Mouse (Mus musculus) urinary bladder, adult 2 months (tissue): ENCODE data around the gene Adap2. TPM values are rescaled to one million over a fixed set of nuclear protein-coding genes. Genes with fewer than 3 reads are reported as not detected.
A peak's percentile ranks its signal among the peaks of the same experiment; 100 is the strongest.

Experiments used
- DNase-seq: peaks from one replicate; pipeline ENCODE4 v3.0.0; 2022; ENCODE audit warnings: low spot score
- polyA plus RNA-seq: library from polyadenylated mRNA; depleted of rRNA; stranded (reverse); fragments of >200 nt; gene quantifications from 2 replicates; pipeline ENCODE4 v1.2.3, GENCODE M21; 2012; rRNA removed

The Adap2 gene
- polyA plus RNA-seq, 1 experiment, result 6.5 TPM

- DNase-seq, result no peak
Measured at GRCm38 (mm10) chr11:80199316-80199715, 45.4 kb downstream of the Adap2 start.

- no peak for DNase-seq
Measured at GRCm38 (mm10) chr11:80199773-80200172, 45.9 kb downstream of the Adap2 start.

- no peak for DNase-seq
Measured at GRCm38 (mm10) chr11:80200326-80200725, 46.4 kb downstream of the Adap2 start.

- no peak for DNase-seq
Measured at GRCm38 (mm10) chr11:80202296-80202695, 48.4 kb downstream of the Adap2 start.

GRCm38 (mm10) chr11:80204037-80204436 is 50.1 kb downstream of the Adap2 start:
- DNase-seq, result no peak

GRCm38 (mm10) chr11:80204941-80205340 is 51.0 kb downstream of the Adap2 start:
- DNase-seq, result no peak

GRCm38 (mm10) chr11:80208465-80208859 is 54.6 kb downstream of the Adap2 start:
- DNase-seq, result no peak

- DNase-seq, result peak; percentile 96
Measured at GRCm38 (mm10) chr11:80208860-80209800, 55.2 kb downstream of the Adap2 start, which contains the start of gene Rhot1. Rhot1 (plus strand) TSS chr11:80209019.

GRCm38 (mm10) chr11:80210321-80210720 is 56.4 kb downstream of the Adap2 start:
- no peak for DNase-seq

GRCm38 (mm10) chr11:80212282-80212681 is 58.4 kb downstream of the Adap2 start:
- DNase-seq, result no peak

GRCm38 (mm10) chr11:80215291-80215690 is 61.4 kb downstream of the Adap2 start:
- no peak for DNase-seq

GRCm38 (mm10) chr11:80218657-80219293 is 64.9 kb downstream of the Adap2 start:
- no peak for DNase-seq

Other genes with a start within 250 kb of the Adap2 start
- 21.3 and 28.1 TPM in 2 replicates for gene Utp6, start 191.7 kb upstream of the Adap2 start, polyA plus RNA-seq
- 18.9 and 19.6 TPM in 2 replicates for gene Suz12, start 161.0 kb upstream of the Adap2 start, polyA plus RNA-seq
- gene Crlf3, start 73.1 kb upstream of the Adap2 start, polyA plus RNA-seq, result 17.5 and 17.7 TPM in 2 replicates
- gene Atad5, start 64.7 kb upstream of the Adap2 start, polyA plus RNA-seq, result 2.3 and 2.4 TPM in 2 replicates
- gene Tefm, start 11.9 kb upstream of the Adap2 start, polyA plus RNA-seq, result 11.4 and 13.6 TPM in 2 replicates
- 9.2 and 10.8 TPM in 2 replicates for gene Rnf135, start 29.7 kb downstream of the Adap2 start, polyA plus RNA-seq
- 49.8 and 53.8 TPM in 2 replicates for gene Rhot1, start 54.9 kb downstream of the Adap2 start, polyA plus RNA-seq
- 2.3 and 3.0 TPM in 2 replicates for gene Rhbdl3, start 146.8 kb downstream of the Adap2 start, polyA plus RNA-seq
- 8.4 and 9.6 TPM in 2 replicates for gene 5730455P16Rik, start 223.9 kb downstream of the Adap2 start, polyA plus RNA-seq
- gene Zfp207, start 229.2 kb downstream of the Adap2 start, polyA plus RNA-seq, result 116 and 122 TPM in 2 replicates